Mouse (Mus musculus): ENCODE results near the gene Slc47a2. TPM values are rescaled to one million over a fixed set of nuclear protein-coding genes. Genes with fewer than 3 reads are reported as not detected.

Slc47a2 gene
- polyA plus RNA-seq, 1 experiment: not detected

- Histone ChIP-seq H3K4me1 (ENCODE audit: control insufficient read depth, insufficient read depth, low read length) (no peaks in the 10 kb centered on the region; the same call in 1 of the 2 replicates), H3K27ac (ENCODE audit: control insufficient read depth, insufficient read depth, low read depth, low read length, poor library complexity) (no peak overlapping the region), H3K4me3 (replicated peaks; ENCODE audit: control insufficient read depth, low read depth, low read length) (no peak overlapping the region)
- TF ChIP-seq POLR2A (IDR thresholded peaks at IDR 0.05; ENCODE audit: borderline replicate concordance, control insufficient read depth, low read depth, low read length) (no peak), CTCF (IDR thresholded peaks at IDR 0.05; ENCODE audit: control insufficient read depth, insufficient read depth, low read length) (no peak)
- WGBS: 72% methylated on average over 16 of the region's 16 CpGs
These were observed 41.8 kb downstream of the Slc47a2 start for GRCm38 (mm10) chr11:61300716-61301392.

- no peak overlapping the region for H3K4me3 ChIP-seq (replicated peaks; ENCODE audit: control insufficient read depth, low read depth, low read length)
- no peak overlapping the region for H3K27ac ChIP-seq (ENCODE audit: control insufficient read depth, insufficient read depth, low read depth, low read length, poor library complexity)
- TF ChIP-seq POLR2A (IDR thresholded peaks at IDR 0.05; ENCODE audit: borderline replicate concordance, control insufficient read depth, low read depth, low read length): no peak
- no peak for TF ChIP-seq CTCF (IDR thresholded peaks at IDR 0.05; ENCODE audit: control insufficient read depth, insufficient read depth, low read length)
- WGBS: 68% methylated on average over 3 of the region's 3 CpGs
- H3K4me1 ChIP-seq (ENCODE audit: control insufficient read depth, insufficient read depth, low read length): no peaks in the 10 kb centered on the region; the same call in 1 of the 2 replicates
These were observed 42.5 kb downstream of the Slc47a2 start for GRCm38 (mm10) chr11:61300205-61300604.

DNA sequence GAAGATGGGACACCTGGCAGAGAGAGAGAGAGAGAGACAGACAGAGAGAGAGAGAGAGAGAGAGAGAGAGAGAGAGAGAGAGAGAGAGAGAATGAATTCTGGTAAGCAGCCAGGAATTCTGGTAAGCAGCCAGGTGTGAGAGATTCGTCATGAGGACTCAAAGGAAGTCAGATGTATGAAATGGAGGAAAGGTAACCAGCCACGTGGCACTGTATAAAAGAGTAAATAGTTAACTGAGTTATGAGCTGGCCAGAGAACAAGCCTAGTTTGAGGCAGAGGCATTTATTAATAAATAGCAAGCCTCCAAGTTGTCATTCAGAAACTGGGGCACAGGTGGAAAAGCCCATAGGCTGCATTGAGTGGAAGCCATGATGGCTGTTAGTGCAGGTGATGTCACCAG lies 44.8 kb downstream of the Slc47a2 start:
- no peak overlapping the region for H3K27ac ChIP-seq (ENCODE audit: control insufficient read depth, insufficient read depth, low read depth, low read length, poor library complexity)
- 58% methylated on average over 2 of the region's 2 CpGs for WGBS
- no peak overlapping the region for H3K4me3 ChIP-seq (replicated peaks; ENCODE audit: control insufficient read depth, low read depth, low read length)
- no peaks in the 10 kb centered on the region; the same call in 1 of the 2 replicates for H3K4me1 ChIP-seq (ENCODE audit: control insufficient read depth, insufficient read depth, low read length)
- TF ChIP-seq POLR2A (IDR thresholded peaks at IDR 0.05; ENCODE audit: borderline replicate concordance, control insufficient read depth, low read depth, low read length) (no peak), CTCF (IDR thresholded peaks at IDR 0.05; ENCODE audit: control insufficient read depth, insufficient read depth, low read length) (no peak)

- TF ChIP-seq POLR2A (IDR thresholded peaks at IDR 0.05; ENCODE audit: borderline replicate concordance, control insufficient read depth, low read depth, low read length) (no peak), CTCF (IDR thresholded peaks at IDR 0.05; ENCODE audit: control insufficient read depth, insufficient read depth, low read length) (no peak)
- 83% methylated on average over 2 of the region's 2 CpGs for WGBS
These were observed 45.3 kb downstream of the Slc47a2 start for GRCm38 (mm10) chr11:61297326-61297725.

GRCm38 (mm10) chr11:61296556-61296955 lies 46.1 kb downstream of the Slc47a2 start:
- Histone ChIP-seq H3K4me1 (ENCODE audit: control insufficient read depth, insufficient read depth, low read length) (no peaks in the 10 kb centered on the region; the same call in 1 of the 2 replicates), H3K27ac (ENCODE audit: control insufficient read depth, insufficient read depth, low read depth, low read length, poor library complexity) (no peak overlapping the region), H3K4me3 (replicated peaks; ENCODE audit: control insufficient read depth, low read depth, low read length) (no peak overlapping the region)
- TF ChIP-seq CTCF (IDR thresholded peaks at IDR 0.05; ENCODE audit: control insufficient read depth, insufficient read depth, low read length) (no peak), POLR2A (IDR thresholded peaks at IDR 0.05; ENCODE audit: borderline replicate concordance, control insufficient read depth, low read depth, low read length) (no peak)
- WGBS: 68% methylated on average over 1 of the region's 1 CpGs

More at GRCm38 (mm10) chr11:61297326-61297725, 45.3 kb downstream of the Slc47a2 start:
- Histone ChIP-seq H3K27ac (ENCODE audit: control insufficient read depth, insufficient read depth, low read depth, low read length, poor library complexity) (no peak overlapping the region), H3K4me1 (ENCODE audit: control insufficient read depth, insufficient read depth, low read length) (no peaks in the 10 kb centered on the region; the same call in 1 of the 2 replicates), H3K4me3 (replicated peaks; ENCODE audit: control insufficient read depth, low read depth, low read length) (no peak overlapping the region)

DNA sequence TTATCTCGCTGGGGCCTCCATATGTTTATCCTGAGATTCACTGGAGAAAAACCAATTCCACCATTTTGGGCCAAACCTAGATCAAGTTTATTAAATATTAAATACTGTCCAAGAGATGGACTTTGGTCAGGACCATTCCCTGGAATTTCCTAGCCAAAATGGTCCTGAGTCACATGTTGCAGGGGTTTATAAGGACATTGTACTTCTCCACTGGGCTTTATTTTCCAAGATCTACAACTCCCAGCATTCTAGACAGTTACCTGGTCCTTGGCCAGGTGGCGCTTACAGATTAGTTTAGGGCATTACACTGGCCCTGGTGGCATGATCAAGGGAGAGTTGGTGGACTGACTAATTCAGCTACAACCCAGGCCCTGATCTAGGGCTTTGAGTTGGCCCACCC lies 47.1 kb downstream of the Slc47a2 start:
- H3K27ac ChIP-seq (ENCODE audit: control insufficient read depth, insufficient read depth, low read depth, low read length, poor library complexity): no peak overlapping the region
- 80% methylated on average over 2 of the region's 2 CpGs for WGBS
- no peak for TF ChIP-seq CTCF (IDR thresholded peaks at IDR 0.05; ENCODE audit: control insufficient read depth, insufficient read depth, low read length)
- TF ChIP-seq POLR2A (IDR thresholded peaks at IDR 0.05; ENCODE audit: borderline replicate concordance, control insufficient read depth, low read depth, low read length): no peak
- no peaks in the 10 kb centered on the region; the same call in 1 of the 2 replicates for H3K4me1 ChIP-seq (ENCODE audit: control insufficient read depth, insufficient read depth, low read length)
- no peak overlapping the region for H3K4me3 ChIP-seq (replicated peaks; ENCODE audit: control insufficient read depth, low read depth, low read length)

DNA sequence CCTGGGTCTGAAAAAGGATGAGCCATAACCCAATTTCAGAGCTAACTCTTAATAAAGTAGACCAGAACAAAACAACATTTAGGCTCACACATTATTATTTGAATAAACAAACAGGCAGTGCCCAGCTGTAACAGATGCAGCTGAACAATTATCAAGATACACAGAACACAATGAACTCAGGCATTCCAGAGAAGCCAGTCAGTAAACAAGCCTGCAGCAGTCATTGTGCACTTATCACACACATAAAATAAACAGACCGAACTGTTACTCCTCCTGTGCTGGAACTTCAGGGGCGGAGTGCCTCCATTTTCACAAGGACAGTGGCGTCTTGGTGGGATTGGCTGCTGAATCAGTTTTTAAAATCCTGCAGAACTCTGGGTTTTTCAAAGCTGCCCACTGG lies 48.2 kb downstream of the Slc47a2 start:
- Histone ChIP-seq H3K4me3 (replicated peaks; ENCODE audit: control insufficient read depth, low read depth, low read length) (no peak overlapping the region), H3K27ac (ENCODE audit: control insufficient read depth, insufficient read depth, low read depth, low read length, poor library complexity) (no peak overlapping the region), H3K4me1 (ENCODE audit: control insufficient read depth, insufficient read depth, low read length) (no peaks in the 10 kb centered on the region; the same call in 1 of the 2 replicates)
- TF ChIP-seq POLR2A (IDR thresholded peaks at IDR 0.05; ENCODE audit: borderline replicate concordance, control insufficient read depth, low read depth, low read length) (no peak), CTCF (IDR thresholded peaks at IDR 0.05; ENCODE audit: control insufficient read depth, insufficient read depth, low read length) (no peak)
- 80% methylated on average over 3 of the region's 3 CpGs for WGBS

DNA sequence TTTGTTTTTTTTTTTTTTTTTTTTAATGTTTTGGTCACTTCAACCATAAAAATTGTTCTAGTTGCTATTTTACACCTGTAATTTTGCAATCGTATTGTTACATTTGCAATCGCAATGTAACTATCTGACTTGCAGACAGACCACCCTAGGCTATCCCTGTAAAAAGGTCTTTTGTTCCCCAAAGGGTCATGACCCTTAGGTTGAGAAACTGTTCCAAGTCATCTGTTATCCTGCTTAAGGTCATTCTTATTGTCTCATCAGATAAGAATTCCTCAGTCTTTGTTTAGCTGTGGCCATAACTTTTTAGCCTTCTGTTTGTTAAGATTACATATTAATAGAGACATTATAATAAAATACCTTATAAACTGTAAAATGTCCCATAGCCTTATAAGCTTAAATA lies 49.4 kb downstream of the Slc47a2 start:
- H3K27ac ChIP-seq (ENCODE audit: control insufficient read depth, insufficient read depth, low read depth, low read length, poor library complexity): no peak overlapping the region
- 76% methylated on average over 2 of the region's 2 CpGs for WGBS
- no peaks in the 10 kb centered on the region for H3K4me1 ChIP-seq (ENCODE audit: control insufficient read depth, insufficient read depth, low read length)
- H3K4me3 ChIP-seq (replicated peaks; ENCODE audit: control insufficient read depth, low read depth, low read length): no peak overlapping the region
- TF ChIP-seq CTCF (IDR thresholded peaks at IDR 0.05; ENCODE audit: control insufficient read depth, insufficient read depth, low read length) (no peak), POLR2A (IDR thresholded peaks at IDR 0.05; ENCODE audit: borderline replicate concordance, control insufficient read depth, low read depth, low read length) (no peak)
